Mouse (Mus musculus) midbrain, postnatal 0 days (tissue): ENCODE results near the gene Mxd1. TPM values are rescaled to one million over a fixed set of nuclear protein-coding genes. Genes with fewer than 3 reads are reported as not detected.
A peak's percentile ranks its signal among the peaks of the same experiment; 100 is the strongest.

ENCODE experiments used
- ATAC-seq: fragments of 200-750 bp; cut with Nextera tagmentation; 2 replicates; pipeline ENCODE4 v1.8.0; 2017; ENCODE audit warnings: moderate number of reproducible peaks, mild to moderate bottlenecking, moderate TSS enrichment, moderate library complexity; ENCODE audit not compliant: low FRiP score
- DNase-seq: peaks from one replicate; pipeline ENCODE4 v3.0.0-alpha.2; 2015; ENCODE audit warnings: low spot score
- H3K27ac ChIP-seq: fragments of 300-500 bp; sonication (generic); 2 replicates; pipeline ENCODE4 v1.5.1; 2014; ENCODE audit warnings: low read depth, mild to moderate bottlenecking, low read length, mixed read lengths
- H3K27me3 ChIP-seq: fragments of 300-500 bp; sonication (generic); 2 replicates; pipeline ENCODE4 v1.6.1; 2014; ENCODE audit warnings: low read length, control low read depth, mixed read lengths; ENCODE audit not compliant: insufficient read depth
- H3K36me3 ChIP-seq: fragments of 300-500 bp; sonication (generic); 2 replicates; pipeline ENCODE4 v1.6.1; 2014; ENCODE audit warnings: low read length, control low read depth, mixed read lengths; ENCODE audit not compliant: insufficient read depth
- H3K4me1 ChIP-seq: fragments of 300-500 bp; sonication (generic); 2 replicates; pipeline ENCODE4 v1.6.1; 2014; ENCODE audit warnings: mild to moderate bottlenecking, control low read depth, antibody characterized with exemption, low read length, mixed read lengths; ENCODE audit not compliant: insufficient read depth
- H3K4me2 ChIP-seq: fragments of 300-500 bp; sonication (generic); 2 replicates; pipeline ENCODE4 v1.6.1; 2014; ENCODE audit warnings: low read depth, mild to moderate bottlenecking, low read length, mixed read lengths; ENCODE audit not compliant: poor library complexity, severe bottlenecking
- H3K4me3 ChIP-seq: fragments of 300-500 bp; sonication (generic); 2 replicates; pipeline ENCODE4 v1.5.1; 2014; ENCODE audit warnings: low read depth, mild to moderate bottlenecking, low read length, moderate library complexity
- H3K9ac ChIP-seq: fragments of 300-500 bp; sonication (generic); replicated peaks from 2 replicates; pipeline ENCODE4 v1.6.1; 2014; ENCODE audit warnings: mild to moderate bottlenecking, low read length, moderate library complexity, mixed read lengths; ENCODE audit not compliant: poor library complexity, severe bottlenecking
- H3K9me3 ChIP-seq: fragments of 300-500 bp; sonication (generic); 2 replicates; pipeline ENCODE4 v1.6.1; 2016; ENCODE audit warnings: low read length, control low read depth
- CTCF ChIP-seq: IDR thresholded peaks from 2 replicates; pipeline ENCODE4 v1.5.1; 2016; ENCODE audit warnings: antibody characterized with exemption, mild to moderate bottlenecking
- WGBS: fragments of 180-500 bp; shearing (Covaris S2); extraction: QIAGEN DNeasy Blood & Tissue Kit; methylation state at CpG from one replicate; pipeline ENCODE4 v1.1.7; 2014; 5-methylcytosine and 5-hydroxymethylcytosine counted together
- polyA plus RNA-seq: library from polyadenylated mRNA; unstranded; fragments of >200 nt; fragmentation: Nextera tagmentation; extraction: Ambion mirVana; gene quantifications from 2 replicates; pipeline ENCODE4 v1.2.1, GENCODE M21; 2015
- total RNA-seq: library from RNA; depleted of rRNA; stranded (reverse); fragments of >200 nt; gene quantifications from 2 replicates; pipeline ENCODE4 v1.2.3, GENCODE M21; 2014

Mxd1 gene
- total and polyA plus RNA-seq, 2 experiments from 2014 or later: 12.7 to 13.1 TPM

- Histone ChIP-seq H3K4me2 (no peak overlapping the region), H3K27ac (no peak overlapping the region), H3K4me1 (no peaks in the 10 kb centered on the region), H3K36me3 (no peaks in the 10 kb centered on the region), H3K9ac (no peak overlapping the region), H3K4me3 (no peak overlapping the region), H3K27me3 (no peaks in the 10 kb centered on the region), H3K9me3 (no peaks in the 10 kb centered on the region)
- 57% methylated on average over 8 of the region's 8 CpGs for WGBS
- no peak for ATAC-seq
- no peak for TF ChIP-seq CTCF
- DNase-seq: no peak
Measured at GRCm38 (mm10) chr6:86641716-86642115, 27.2 kb downstream of the Mxd1 start.

DNA sequence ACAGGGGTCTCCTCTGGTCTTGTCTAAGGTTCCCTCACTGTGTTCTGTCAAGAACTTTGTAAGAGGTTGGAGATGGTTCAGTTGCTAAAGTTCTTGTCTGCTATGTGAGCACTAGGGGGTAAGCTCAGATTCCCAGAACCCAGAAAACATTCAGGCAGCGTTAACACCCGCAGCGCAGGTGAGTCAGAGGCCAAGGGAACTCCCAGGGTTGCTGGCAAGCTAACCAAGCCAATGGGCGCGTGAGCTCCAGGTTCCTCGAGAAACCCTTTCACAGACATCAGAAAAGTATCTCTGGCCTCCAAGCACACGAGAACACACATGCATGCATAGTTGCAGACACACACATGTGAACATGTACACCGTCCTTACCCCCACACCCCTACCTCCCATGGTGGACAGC is 28.2 kb downstream of the Mxd1 start:
- Histone ChIP-seq H3K9me3 (no peaks in the 10 kb centered on the region), H3K36me3 (no peaks in the 10 kb centered on the region), H3K27ac (no peak overlapping the region), H3K9ac (no peak overlapping the region), H3K4me3 (no peak overlapping the region), H3K4me2 (no peak overlapping the region), H3K27me3 (no peaks in the 10 kb centered on the region), H3K4me1 (no peaks in the 10 kb centered on the region)
- WGBS: 87% methylated on average over 8 of the region's 8 CpGs
- ATAC-seq (no peak), DNase-seq (no peak)
- TF ChIP-seq CTCF: no peak

DNA sequence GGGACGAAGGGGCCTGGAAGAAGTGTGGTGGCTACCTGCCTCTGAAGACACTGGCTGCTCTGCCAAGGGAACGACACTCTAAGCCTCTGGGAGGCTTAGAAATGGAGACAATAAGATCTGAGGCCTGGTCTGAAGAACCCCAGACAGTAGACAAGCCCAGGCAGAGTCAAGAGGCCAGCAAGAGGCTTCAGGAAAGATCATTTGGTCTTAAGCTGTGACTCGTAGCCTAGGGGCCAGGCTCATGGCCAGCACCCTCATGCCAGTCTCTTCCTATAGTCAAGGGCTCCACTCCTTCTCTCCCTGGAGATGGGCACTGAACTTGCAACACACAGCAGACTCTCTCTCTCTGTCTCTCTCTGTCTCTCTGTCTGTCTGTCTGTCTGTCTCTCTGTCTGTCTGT is 28.8 kb downstream of the Mxd1 start:
- no peak for TF ChIP-seq CTCF
- Histone ChIP-seq H3K4me1 (no peaks in the 10 kb centered on the region), H3K36me3 (no peaks in the 10 kb centered on the region), H3K9ac (no peak overlapping the region), H3K4me3 (no peak overlapping the region), H3K27ac (no peak overlapping the region), H3K4me2 (no peak overlapping the region), H3K9me3 (no peaks in the 10 kb centered on the region), H3K27me3 (no peaks in the 10 kb centered on the region)
- ATAC-seq: no peak
- DNase-seq: no peak
- WGBS: 61% methylated on average over 3 of the region's 3 CpGs

DNA sequence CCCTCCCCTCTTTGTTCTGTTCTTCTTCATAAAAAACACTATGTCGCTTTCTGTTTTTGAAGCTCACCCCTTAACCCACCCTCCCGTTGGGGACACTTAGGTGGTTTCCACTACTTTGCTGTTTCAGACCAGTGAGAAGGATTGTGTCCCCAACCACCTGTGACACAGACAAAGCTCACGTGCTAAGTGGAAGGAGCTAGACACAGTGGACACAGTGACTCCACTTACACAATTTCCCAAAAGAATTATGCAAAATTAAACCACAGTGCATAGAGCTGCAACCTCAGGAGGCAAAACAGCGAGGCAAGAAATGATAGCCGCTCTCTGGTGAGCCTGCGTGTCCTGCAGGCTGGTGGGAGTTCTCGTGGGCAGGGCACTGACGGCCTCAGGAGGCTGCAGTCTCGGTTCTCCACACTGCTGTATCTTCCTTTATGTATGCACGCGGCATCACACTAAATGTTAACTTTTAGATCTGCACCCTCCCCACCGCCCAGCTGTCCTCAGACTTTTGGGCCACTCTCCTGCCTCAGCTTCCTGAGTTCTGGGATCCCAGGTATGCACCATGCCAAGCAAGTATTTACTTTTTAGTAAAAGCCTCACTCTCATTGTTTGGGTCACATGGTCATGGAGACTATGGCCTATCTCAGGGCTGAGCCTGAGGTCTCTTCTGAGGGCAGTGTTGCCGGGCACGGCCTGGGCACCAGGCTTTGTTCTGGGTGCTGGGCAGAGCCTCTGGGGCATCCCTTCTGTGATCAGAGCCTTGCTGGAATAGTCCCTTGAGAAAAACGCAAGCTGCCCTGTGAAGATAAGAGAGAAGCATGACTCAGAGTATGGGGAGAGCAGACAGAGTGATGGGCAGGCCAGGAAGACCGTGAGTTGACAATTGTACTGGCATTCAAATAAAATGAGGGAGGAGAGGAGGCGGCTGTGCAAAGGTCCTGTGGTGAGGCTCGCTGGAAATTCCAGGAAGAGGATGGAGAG is 29.5 kb downstream of the Mxd1 start:
- H3K27ac ChIP-seq: no peak overlapping the region
- no peak for TF ChIP-seq CTCF
- ATAC-seq (no peak), DNase-seq (no peak)
- WGBS: 79% methylated on average over 18 of the region's 18 CpGs
- H3K27me3 ChIP-seq: no peaks in the 10 kb centered on the region
- no peaks in the 10 kb centered on the region for H3K4me1 ChIP-seq
- no peaks in the 10 kb centered on the region for H3K9me3 ChIP-seq
- H3K36me3 ChIP-seq: no peaks in the 10 kb centered on the region
- no peak overlapping the region for H3K4me3 ChIP-seq
- H3K9ac ChIP-seq: no peak overlapping the region
- no peak overlapping the region for H3K4me2 ChIP-seq

DNA sequence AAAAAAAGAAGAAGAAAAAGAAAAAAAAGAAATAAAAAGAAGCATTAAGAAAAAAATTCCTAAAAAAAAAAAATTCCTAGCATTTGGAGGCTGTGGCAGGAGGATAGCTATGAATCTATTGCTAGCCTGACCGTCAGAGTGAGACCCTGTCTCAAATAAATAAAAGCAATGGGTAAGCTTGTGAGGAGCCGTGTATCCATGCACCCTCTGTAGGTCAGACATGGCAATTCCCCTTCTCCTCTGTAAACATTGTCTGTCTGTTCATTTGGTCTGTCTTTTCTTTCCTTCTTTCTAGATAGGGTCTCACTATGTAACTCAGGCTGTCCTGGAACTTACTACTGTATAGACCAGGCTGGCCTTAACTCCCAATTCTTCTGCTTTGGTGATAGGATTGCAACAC is 30.5 kb downstream of the Mxd1 start:
- Histone ChIP-seq H3K36me3 (no peaks in the 10 kb centered on the region), H3K27me3 (no peaks in the 10 kb centered on the region), H3K9ac (no peak overlapping the region), H3K9me3 (no peaks in the 10 kb centered on the region), H3K27ac (no peak overlapping the region), H3K4me3 (no peak overlapping the region), H3K4me1 (no peaks in the 10 kb centered on the region), H3K4me2 (no peak overlapping the region)
- WGBS: 19% methylated on average over 2 of the region's 2 CpGs
- ATAC-seq (no peak), DNase-seq (peak; percentile 49)
- TF ChIP-seq CTCF: peak; percentile 65

GRCm38 (mm10) chr6:86637860-86638259 is 31.1 kb downstream of the Mxd1 start:
- WGBS: 75% methylated on average over 2 of the region's 2 CpGs
- H3K4me1 ChIP-seq: no peaks in the 10 kb centered on the region
- H3K4me2 ChIP-seq: no peak overlapping the region
- DNase-seq (no peak), ATAC-seq (no peak)
- H3K36me3 ChIP-seq: no peaks in the 10 kb centered on the region
- TF ChIP-seq CTCF: no peak
- no peak overlapping the region for H3K27ac ChIP-seq
- no peak overlapping the region for H3K4me3 ChIP-seq
- no peaks in the 10 kb centered on the region for H3K9me3 ChIP-seq
- no peaks in the 10 kb centered on the region for H3K27me3 ChIP-seq
- H3K9ac ChIP-seq: no peak overlapping the region
